Mouse (Mus musculus) erythroid progenitor cell, adult 5-6 weeks (primary cell): ENCODE data around the gene Best1. TPM values are rescaled to one million over a fixed set of nuclear protein-coding genes. Genes with fewer than 3 reads are reported as not detected.

Source experiments
- ATAC-seq: replicated peaks from 2 replicates; pipeline ENCODE4 v1.8.0; 2016; ENCODE audit warnings: moderate number of reproducible peaks, mild to moderate bottlenecking, moderate TSS enrichment, inconsistent platforms; ENCODE audit not compliant: poor library complexity, low FRiP score, severe bottlenecking
- total RNA-seq, 2 experiments: library from RNA; stranded (forward) in 1 of 2; stranded (reverse) in 1 of 2; fragments of 150-400 nt in 1 of 2; fragments of 186-747, 209-891 nt in 1 of 2; gene quantifications; 2 replicates each; pipeline versions ENCODE4 v1.2.3 to v1.2.4; 2015 to 2017; ENCODE audit warnings: low replicate concordance in 2 of 2

The Best1 gene
- not detected in 2 replicates for total RNA-seq (2015; ENCODE audit: low replicate concordance)
- not detected in 2 replicates for total RNA-seq (2017; ENCODE audit: low replicate concordance)

- no peak for ATAC-seq
These were observed at the start of gene Best1, which contains the start of gene Rab3il1 for GRCm38 (mm10) chr19:10001206-10001969. Best1 (minus strand) TSS chr19:10001633. Rab3il1 (plus strand) TSS chr19:10001669.

- no peak for ATAC-seq
These were observed 49.0 kb upstream of the Best1 start for GRCm38 (mm10) chr19:10050438-10050837.

- no peak for ATAC-seq
These were observed 48.1 kb upstream of the Best1 start for GRCm38 (mm10) chr19:10049533-10049932.

- no peak for ATAC-seq
These were observed 45.5 kb upstream of the Best1 start for GRCm38 (mm10) chr19:10046983-10047382.

- ATAC-seq = no peak
These were observed 44.9 kb upstream of the Best1 start for GRCm38 (mm10) chr19:10046346-10046745.

- peak; percentile 41; the same call in 1 of the 2 replicates for ATAC-seq
These were observed 44.3 kb upstream of the Best1 start for GRCm38 (mm10) chr19:10045707-10046106.

- no peak for ATAC-seq
These were observed 42.2 kb upstream of the Best1 start for GRCm38 (mm10) chr19:10043643-10044042.

- no peak for ATAC-seq
These were observed 41.4 kb upstream of the Best1 start for GRCm38 (mm10) chr19:10042816-10043215.

GRCm38 (mm10) chr19:10042232-10042631 lies 40.8 kb upstream of the Best1 start:
- ATAC-seq = peak; percentile 25; the same call in 1 of the 2 replicates

- ATAC-seq = peak; percentile 45
These were observed 40.1 kb upstream of the Best1 start, which contains the start of gene Fads3 for GRCm38 (mm10) chr19:10041388-10042148. Fads3 (plus strand) TSS chr19:10041569.

- 0 out of 2 replicates have a peak, but pooled peaks have one; percentile 4 for ATAC-seq
These were observed 39.5 kb upstream of the Best1 start for GRCm38 (mm10) chr19:10040866-10041387.

GRCm38 (mm10) chr19:10039615-10040014 lies 38.2 kb upstream of the Best1 start:
- ATAC-seq = no peak

GRCm38 (mm10) chr19:10038910-10039309 lies 37.5 kb upstream of the Best1 start:
- no peak for ATAC-seq

GRCm38 (mm10) chr19:10038364-10038763 lies 36.9 kb upstream of the Best1 start:
- no peak for ATAC-seq

- ATAC-seq = no peak
These were observed 36.1 kb upstream of the Best1 start for GRCm38 (mm10) chr19:10037534-10037933.

GRCm38 (mm10) chr19:10034785-10035447 lies 33.5 kb upstream of the Best1 start:
- peak; percentile 40; the same call in 1 of the 2 replicates for ATAC-seq

- no peak for ATAC-seq
These were observed 32.9 kb upstream of the Best1 start for GRCm38 (mm10) chr19:10034356-10034755.

GRCm38 (mm10) chr19:10033211-10033973 lies 32.0 kb upstream of the Best1 start:
- ATAC-seq = peak; percentile 62

GRCm38 (mm10) chr19:10029746-10030145 lies 28.3 kb upstream of the Best1 start:
- ATAC-seq = no peak
